Mouse (Mus musculus): Measurements from ENCODE around the gene Onecut1.

The Onecut1 gene

DNA sequence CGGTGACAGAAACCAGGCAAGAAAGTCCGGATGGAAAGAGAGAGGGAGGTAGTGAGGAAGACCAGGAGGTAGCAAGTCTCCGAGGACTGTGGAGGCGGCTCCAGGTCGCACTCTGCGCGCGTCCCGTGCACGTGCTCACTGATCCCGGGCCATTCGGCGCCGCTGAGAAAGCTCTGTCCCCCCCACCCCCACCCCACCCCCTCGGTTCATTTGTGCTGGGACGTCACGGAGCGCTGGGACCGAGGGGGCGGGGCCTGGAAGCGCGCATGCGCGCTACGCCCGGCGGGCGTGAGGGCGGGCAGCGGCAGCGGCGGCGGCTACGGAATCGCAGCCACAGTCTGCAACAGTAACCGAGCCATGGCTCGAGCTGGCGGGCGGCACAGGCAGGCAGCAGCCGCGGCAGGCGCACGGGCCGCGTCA is at the start of gene Onecut1:
Gene Onecut1 (plus strand): TSS at position 361 of the 420 bp plus-strand sequence.
- peak; percentile 69 for DNase-seq (ENCODE audit: low read depth, low spot score)

DNA sequence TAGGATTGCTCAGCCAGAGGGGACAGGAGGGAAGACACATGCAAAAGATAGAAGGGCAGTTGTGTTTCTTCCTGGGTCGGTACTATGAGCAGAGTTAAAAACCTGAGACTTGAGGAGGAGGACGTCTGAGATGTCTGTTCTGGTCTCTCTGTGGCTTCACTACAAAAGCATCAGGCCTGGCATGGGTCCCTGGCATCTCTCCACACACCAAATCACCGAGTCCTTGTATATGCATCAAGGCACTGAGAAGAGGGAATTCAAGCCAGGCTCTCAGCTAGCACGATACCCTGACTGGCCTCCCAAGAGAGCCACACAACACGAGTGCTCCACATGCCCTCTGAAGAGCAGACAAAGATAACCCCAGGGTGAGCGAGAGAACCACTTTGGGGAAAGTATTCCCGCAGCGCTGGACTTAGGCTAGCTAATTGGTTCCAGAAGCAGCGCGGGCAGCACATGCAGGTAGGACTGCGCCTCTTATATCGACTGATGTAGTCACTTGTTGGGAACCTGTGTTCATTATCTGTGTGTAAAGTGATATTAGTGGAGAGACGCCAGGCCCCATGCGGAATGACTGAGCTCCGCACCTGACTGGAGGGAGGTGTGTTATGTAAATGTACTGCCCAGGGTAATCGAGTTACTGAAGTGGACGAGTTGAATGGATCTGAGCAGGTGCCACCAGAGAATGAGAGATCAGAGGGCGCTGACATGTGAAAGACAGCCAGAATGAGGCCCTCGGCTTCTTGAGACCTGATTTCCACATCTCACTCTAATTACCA is 41.8 kb upstream of the Onecut1 start:
- DNase-seq (ENCODE audit: low read depth, low spot score): peak; percentile 4

- no peak for DNase-seq (ENCODE audit: low read depth, low spot score)
These were observed 36.6 kb upstream of the Onecut1 start for GRCm38 (mm10) chr9:74825102-74825501.

GRCm38 (mm10) chr9:74829206-74829605 is 32.5 kb upstream of the Onecut1 start:
- no peak for DNase-seq (ENCODE audit: low read depth, low spot score)

GRCm38 (mm10) chr9:74842890-74843289 is 18.8 kb upstream of the Onecut1 start:
- no peak for DNase-seq (ENCODE audit: low read depth, low spot score)

DNA sequence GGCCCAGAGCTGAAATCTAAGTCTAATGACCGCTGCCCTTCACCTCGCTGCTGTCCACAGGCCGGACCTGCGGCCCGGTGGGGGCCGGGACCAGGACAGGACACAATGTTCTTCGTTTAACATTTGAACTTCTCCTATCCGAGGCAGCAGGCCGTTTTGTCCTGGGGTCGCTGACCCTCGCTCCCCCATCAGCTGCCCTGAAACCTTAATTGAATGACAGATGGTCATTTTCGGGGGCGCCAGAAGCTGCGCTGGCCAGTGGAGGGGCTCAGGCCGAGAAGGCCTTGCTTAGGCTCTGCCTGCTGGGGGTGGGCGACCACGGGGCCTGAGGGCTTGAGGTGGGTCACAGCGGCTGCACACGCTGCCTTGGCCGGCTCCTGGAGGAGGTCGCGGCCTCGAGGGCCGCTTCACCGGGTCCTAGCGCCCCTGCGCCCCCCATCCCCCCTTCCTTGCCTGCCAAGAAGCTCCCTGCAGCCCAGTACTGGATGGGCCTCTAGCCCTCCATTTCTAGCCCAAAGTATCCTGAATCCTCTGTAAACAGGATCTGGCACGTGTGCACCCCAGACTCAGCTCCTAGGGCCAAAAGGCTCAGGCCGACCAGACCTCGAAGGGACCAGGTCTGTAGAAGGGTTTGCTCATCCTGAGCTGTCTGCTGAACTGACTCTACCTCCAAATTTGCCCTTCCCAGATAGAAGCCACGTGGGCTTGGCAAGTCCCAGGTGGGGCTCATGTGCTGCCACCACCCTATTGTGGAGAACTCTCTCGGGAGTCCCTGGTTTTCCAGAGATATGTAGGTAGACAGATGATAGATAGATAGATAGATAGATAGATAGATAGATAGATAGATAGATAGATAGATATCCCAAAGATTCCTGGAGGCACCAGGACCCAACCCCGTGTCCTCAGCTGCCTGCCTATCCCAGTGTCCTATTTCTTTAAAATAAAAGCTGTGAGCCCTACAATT is 14.6 kb upstream of the Onecut1 start:
- no peak for DNase-seq (ENCODE audit: low read depth, low spot score)

- DNase-seq (ENCODE audit: low read depth, low spot score): no peak
These were observed 13.1 kb upstream of the Onecut1 start for GRCm38 (mm10) chr9:74848411-74849194.

- no peak for DNase-seq (ENCODE audit: low read depth, low spot score)
These were observed 12.3 kb upstream of the Onecut1 start for GRCm38 (mm10) chr9:74849195-74849978.

GRCm38 (mm10) chr9:74849979-74850780 is 11.5 kb upstream of the Onecut1 start:
- no peak for DNase-seq (ENCODE audit: low read depth, low spot score)

DNA sequence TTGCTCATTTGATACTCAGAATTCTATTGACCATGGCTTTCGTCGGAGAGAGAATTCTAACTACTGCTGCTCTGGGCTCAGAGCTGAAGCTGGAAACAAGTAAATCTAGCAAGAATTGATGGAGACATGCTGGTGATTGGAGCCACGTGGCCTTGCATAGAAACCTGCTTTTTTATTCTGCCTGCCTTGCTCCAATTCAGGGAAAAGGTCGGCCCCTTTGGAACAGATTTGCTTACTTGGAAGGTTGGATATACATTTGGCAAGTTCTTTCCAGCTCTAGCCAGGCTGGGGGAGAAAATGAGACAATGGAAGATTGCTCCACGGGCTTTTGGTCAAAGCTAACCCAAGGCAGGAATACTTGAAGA is 11.0 kb upstream of the Onecut1 start:
- no peak for DNase-seq (ENCODE audit: low read depth, low spot score)

DNA sequence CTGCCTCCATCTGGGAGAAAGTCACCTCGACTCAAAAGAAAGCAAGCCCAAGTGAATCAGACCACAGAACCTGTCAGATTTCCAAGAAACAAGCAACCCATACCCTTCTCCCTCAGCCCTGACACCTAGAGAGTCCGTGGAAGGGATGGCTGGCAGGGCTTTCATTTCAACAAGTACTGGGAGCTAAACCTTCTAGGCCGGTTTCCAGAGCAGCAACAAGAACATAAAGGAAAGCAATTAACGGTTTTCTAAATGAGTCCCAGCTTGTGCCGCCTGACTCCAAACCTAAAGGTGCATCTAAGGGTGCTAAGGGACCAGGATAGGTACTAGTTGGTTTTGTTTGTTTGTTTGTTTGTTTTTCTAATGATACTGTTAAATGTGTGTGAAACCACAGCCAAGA is 10.1 kb upstream of the Onecut1 start:
- DNase-seq (ENCODE audit: low read depth, low spot score): no peak

GRCm38 (mm10) chr9:74852361-74852760 is 9.4 kb upstream of the Onecut1 start:
- DNase-seq (ENCODE audit: low read depth, low spot score): no peak

DNA sequence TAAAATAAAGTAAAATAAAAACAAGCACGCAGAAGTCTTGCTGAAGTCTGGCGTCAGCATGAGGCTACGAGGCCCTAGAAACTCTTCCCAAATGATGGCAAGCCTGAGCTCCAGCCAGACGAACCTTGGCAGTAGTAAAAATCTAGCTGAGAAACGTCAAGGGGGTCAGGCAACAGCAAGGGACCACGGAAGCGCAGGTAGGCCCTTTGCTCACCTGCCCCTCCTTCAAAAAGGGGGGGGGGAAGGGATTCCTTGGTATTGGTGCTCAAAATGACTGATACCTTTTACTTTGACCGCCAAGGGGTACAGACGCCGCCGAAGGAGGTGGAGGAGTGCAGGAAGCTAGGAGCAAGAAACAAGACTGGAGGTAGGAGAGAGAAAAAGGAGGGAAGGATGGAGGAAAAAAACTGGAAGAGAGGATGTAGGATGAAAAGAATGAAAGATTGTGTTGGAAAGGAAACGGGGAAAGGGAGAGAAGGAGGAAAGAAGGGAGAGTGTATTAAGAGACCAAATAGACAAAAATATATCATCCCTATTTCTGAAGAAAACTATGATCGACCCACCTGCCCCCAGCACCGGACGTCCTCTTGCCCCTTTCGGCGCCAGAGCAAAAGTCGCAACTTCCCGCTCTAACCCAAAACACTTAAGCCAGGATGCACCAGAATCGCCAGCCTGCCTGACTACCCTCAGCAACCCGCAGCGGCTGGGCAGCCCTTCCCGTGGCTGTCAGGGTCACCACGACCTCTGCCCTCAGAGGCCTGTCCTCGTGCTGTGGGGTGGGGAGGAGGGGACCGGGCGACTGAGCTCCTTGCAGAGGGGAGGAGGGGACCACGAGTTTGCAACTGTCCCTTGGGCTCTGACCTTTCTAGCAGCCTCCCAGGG is 8.3 kb upstream of the Onecut1 start:
- no peak for DNase-seq (ENCODE audit: low read depth, low spot score)

DNA sequence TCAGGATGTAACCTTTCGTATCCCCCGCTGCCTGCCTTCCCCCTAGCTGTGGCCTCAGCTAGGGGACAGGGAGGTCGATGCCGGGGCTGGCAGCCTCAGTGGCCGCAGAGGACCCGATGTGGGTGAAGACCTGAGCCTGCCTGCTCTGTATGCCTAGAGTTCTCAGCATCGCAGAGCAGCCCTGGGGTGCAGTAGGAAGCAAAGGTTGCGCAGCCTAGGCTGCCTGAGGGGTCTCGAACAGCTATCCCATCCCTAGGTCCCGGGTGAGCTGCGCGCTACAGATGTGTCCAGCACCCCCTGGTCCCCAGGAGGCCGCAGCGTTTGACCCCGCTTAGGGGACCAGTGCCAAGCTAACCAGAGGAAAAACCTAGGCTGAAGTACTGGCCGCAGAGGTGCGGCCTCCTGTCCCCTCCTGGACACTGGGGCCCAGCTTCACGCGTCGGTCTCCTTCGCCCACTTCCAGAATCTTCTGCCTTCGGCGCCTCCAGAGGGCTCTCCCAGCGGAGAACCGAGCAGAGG is 7.6 kb upstream of the Onecut1 start:
- DNase-seq (ENCODE audit: low read depth, low spot score): no peak

GRCm38 (mm10) chr9:74855446-74855845 is 6.3 kb upstream of the Onecut1 start:
- DNase-seq (ENCODE audit: low read depth, low spot score): no peak

GRCm38 (mm10) chr9:74856578-74857507 is 4.9 kb upstream of the Onecut1 start:
- DNase-seq (ENCODE audit: low read depth, low spot score): no peak

DNA sequence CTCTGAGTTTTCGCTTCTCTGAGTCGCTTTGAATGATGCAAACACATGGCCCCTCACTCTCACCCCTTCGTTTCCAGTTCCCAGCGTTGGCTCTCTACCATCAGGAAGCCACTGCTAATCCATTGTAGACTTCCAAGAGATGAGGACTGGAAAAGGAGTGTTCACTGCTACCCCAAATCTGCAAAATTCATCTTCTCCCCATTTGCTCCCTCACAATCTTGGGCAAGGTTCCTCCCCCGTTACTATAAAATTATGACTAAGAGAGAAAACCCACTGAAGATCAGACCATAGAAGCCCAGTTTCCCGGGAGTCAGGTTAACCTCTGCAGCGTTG is 4.2 kb upstream of the Onecut1 start:
- DNase-seq (ENCODE audit: low read depth, low spot score): no peak

GRCm38 (mm10) chr9:74858111-74858510 is 3.6 kb upstream of the Onecut1 start:
- no peak for DNase-seq (ENCODE audit: low read depth, low spot score)

Data from forelimb bud, embryonic 11.5 days (tissue).